Mouse (Mus musculus) common myeloid progenitor, adult 5-6 weeks (primary cell): ENCODE measurements at regions not wholly inside any gene's neighbourhood (a gene's known extent, or its start where the extent isn't known, plus 50 kb on each side); places are given as distances from the start of the nearest gene placed in this dataset.

Source experiments
- ATAC-seq: replicated peaks from 2 replicates; pipeline ENCODE4 v1.8.0; 2016; ENCODE audit warnings: low read depth, mild to moderate bottlenecking, moderate TSS enrichment, inconsistent platforms; ENCODE audit not compliant: poor library complexity, severe bottlenecking

DNA sequence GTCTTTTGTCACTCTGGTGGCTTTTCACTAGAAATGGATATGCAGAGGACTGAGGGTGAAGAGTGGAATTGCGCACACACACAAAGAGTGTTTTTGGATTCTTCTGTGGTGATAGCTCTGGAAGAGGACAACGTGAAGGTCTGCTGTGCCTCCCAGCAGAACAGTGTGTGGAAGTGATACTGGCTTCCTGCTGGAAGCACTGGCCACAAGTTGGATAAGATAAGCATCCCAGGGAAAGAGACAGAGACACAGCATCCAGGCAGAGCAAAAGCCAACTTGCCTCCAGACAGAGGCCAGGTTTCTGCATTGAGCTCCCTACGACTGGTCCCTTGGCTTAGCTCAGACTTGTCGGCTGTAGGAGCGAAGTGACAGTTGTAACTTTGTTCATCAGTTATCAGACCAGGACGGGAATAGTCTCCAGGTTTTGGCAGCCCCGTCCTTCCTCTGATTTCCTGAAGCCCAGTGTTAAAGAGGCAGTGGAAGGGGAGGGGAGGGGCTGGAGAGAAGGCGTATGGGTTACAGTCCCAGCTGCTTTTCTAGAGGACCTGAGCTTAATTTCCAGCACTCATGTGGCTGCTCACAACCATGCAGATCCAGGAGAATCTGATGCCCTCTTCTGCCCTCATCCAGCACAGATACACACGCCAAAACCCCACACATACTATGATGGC is 89.2 kb downstream of the Tmem170b start:
- ATAC-seq = no peak

- no peak for ATAC-seq
Measured at GRCm38 (mm10) chr13:41696767-41697445, 91.2 kb downstream of the Tmem170b start.

DNA sequence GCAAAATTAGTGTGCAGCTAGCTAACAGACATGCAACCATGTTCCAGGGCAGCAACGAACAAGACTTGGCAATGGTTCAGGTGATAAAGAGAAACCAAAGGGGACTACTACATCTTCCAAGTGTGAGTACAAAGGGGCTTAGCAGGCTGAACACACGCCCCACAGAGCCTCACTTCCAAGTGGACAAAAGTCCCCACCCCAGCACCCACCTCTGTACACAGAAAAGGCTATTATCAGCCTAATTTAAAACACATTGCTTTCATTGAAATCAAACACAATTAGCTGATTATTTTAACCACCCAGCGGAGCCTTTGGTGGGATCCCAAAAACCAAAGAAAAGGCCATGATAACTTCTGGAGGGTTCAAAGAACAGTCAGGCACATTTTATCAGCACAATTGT is 95.6 kb downstream of the Tmem170b start:
- no peak for ATAC-seq

GRCm38 (mm10) chr13:41701829-41702231 is 96.1 kb downstream of the Tmem170b start:
- no peak for ATAC-seq

DNA sequence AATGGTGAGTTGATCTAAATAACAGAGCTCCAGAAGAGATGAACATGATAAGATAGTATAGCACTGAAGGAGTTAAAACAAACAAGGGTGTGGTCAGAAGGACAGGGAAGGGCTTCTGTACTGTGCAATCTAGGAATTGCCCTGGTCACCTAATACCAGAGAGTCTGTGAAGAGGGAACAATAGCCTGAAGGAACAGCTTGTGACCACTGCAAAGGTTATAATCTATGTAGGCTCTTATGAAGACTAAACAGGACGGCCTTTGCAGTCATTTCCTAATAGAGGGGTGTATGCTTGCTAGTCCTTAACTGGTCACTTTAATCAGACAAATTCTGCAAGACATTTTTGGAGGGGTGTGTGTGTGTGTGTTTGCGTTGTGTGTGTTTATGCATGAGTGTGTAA is 97.5 kb downstream of the Tmem170b start:
- ATAC-seq = no peak

DNA sequence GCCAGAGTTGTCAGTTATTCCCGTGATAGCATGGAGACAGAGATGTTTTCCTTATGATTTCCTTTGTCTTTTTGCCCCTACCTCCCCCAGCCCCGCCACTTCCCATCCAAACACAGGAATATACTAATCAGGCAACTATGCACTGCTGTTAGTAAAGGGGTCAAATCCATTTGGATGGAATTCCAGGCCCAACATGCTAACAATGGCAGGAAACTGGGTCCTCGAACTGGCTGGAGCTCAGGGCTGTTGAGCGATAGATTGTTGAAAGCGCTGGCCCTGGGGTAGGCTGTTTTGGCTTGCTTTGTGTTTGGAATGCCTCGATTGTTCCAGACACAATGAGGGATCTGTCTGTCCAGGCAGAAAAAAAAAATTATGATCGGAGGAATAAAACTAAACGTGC is 97.9 kb downstream of the Tmem170b start:
- no peak for ATAC-seq

- no peak for ATAC-seq
Measured at GRCm38 (mm10) chr13:41704806-41705205, 99.1 kb downstream of the Tmem170b start.

GRCm38 (mm10) chr13:41705636-41706035 is 99.9 kb downstream of the Tmem170b start:
- ATAC-seq = no peak

- no peak for ATAC-seq
Measured at GRCm38 (mm10) chr13:41707811-41708210, 102.1 kb downstream of the Tmem170b start.

DNA sequence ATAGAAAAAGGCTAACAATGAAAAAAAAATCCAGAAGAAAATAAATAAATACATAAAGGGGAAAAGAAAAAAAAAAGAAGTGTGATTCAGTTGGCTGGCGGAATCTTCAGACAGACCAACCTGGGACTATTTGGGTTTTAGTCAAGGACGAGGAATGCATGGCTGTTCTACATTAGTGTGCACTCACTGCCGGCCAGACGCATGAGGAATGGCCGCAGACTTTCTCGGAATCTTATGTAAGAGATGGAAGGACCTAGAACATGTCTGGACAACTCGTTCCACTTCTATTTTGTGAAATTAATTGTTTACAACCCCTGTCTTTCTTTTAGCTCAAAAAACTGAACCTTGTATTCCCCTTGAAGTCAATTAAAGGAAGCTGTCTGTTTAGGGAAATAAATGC is 103.4 kb downstream of the Tmem170b start:
- ATAC-seq = no peak

DNA sequence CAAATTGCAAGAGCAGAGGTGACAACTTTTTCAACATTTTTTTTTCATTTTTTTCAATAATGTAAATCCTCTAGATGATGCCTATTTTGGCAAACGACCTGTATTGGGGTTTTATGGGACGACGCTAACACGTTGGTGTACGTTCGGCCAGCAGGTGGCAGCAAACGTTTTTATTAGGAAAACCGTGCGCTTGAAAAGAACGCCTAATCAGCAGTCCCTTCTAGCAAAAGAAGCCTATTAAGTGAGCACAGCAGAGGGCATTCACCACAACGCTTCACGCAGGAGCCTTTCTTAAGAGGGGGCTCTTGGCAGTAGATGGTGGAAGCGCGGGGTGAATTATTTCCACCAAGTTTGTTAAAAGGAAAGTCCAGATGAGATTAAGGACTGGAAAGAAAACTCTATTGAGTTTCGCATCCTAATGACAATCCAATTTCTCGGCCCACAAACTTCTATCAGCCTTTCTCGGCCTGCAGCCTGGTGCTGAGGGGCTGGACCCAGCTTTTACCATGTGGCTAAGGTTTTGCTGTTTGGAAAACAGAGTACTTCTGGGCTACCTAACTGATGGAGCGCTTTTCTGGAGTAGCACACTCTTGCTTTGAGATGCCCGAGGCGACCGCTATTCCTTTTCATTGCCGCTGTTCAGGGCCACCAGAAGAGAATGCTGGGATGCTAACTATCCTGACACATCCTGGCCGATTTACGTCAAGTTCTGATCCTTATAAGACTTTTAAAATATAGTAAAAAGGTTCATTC is 103.9 kb downstream of the Tmem170b start:
- ATAC-seq = peak; percentile 87

GRCm38 (mm10) chr13:41712616-41713015 is 106.9 kb downstream of the Tmem170b start:
- no peak for ATAC-seq
